Comparison of ENCODE assay signal across 10 mouse cellular contexts in genomic region chr2:173026286-173026685, GRCm38 (mm10). TPM values are rescaled to one million over a fixed set of nuclear protein-coding genes. Genes with fewer than 3 reads are reported as not detected.
DNase-seq lines count a peak whose midpoint lies in the region; ATAC-seq and TF ChIP-seq lines count a peak whose summit lies in the region.
"Had no signal": no experiment of that assay in that cellular context is flagged by ENCODE, and none has a peak within 500 bp of the region (broad histone marks: within the 10 kb centered on the region; RNA-seq: fewer than 3 reads in every experiment).

No protein-coding gene starts in this region.

- no peaks in the 10 kb centered on the region for H3K9me3 ChIP-seq in heart, embryonic 13.5 days
- no peaks in the 10 kb centered on the region for H3K9me3 ChIP-seq in intestine, postnatal 0 days (ENCODE audit: control insufficient read depth)

- WGBS in heart, embryonic 13.5 days, result 63% methylated on average over 5 of the region's 5 CpGs
- WGBS in spleen, adult 2 months, result 11% methylated on average over 5 of the region's 5 CpGs
- 40% methylated on average over 5 of the region's 5 CpGs for WGBS in intestine, postnatal 0 days

- H3K4me3 ChIP-seq in heart, embryonic 13.5 days, result peak overlapping the region; percentile 93
- H3K4me3 ChIP-seq in spleen, adult 2 months (ENCODE audit: extremely low read depth, insufficient read depth, insufficient read length), result peak overlapping the region; percentile 38; the same call in 1 of the 2 replicates
- H3K4me3 ChIP-seq in intestine, postnatal 0 days (ENCODE audit: low read depth, low read length), result no peak overlapping the region

- H3K4me2 ChIP-seq in heart, embryonic 13.5 days, result peak overlapping the region; percentile 76
- peak overlapping the region; percentile 24 for H3K4me2 ChIP-seq in intestine, postnatal 0 days (replicated peaks; ENCODE audit: low read depth)

- TF ChIP-seq POLR2A in spleen, adult 2 months (IDR thresholded peaks at IDR 0.05; ENCODE audit: low read depth, low read length), result no peak

- peaks cover 2% of the 10 kb centered on the region for H3K27me3 ChIP-seq in heart, embryonic 13.5 days (replicated peaks)
- no peaks in the 10 kb centered on the region for H3K27me3 ChIP-seq in spleen, adult 2 months (ENCODE audit: control insufficient read depth, insufficient read depth, low read length)
- no peaks in the 10 kb centered on the region for H3K27me3 ChIP-seq in intestine, postnatal 0 days (replicated peaks; ENCODE audit: control insufficient read depth, insufficient read depth, low read length)

- peaks cover 92% of the 10 kb centered on the region for H3K4me1 ChIP-seq in heart, embryonic 13.5 days
- H3K4me1 ChIP-seq in spleen, adult 2 months (ENCODE audit: control insufficient read depth, insufficient read depth, insufficient read length), result peaks cover 66% of the 10 kb centered on the region
- H3K4me1 ChIP-seq in intestine, postnatal 0 days (replicated peaks; ENCODE audit: control insufficient read depth, insufficient read depth, low read length), result peaks cover 16% of the 10 kb centered on the region

- no peak for DNase-seq in heart, adult 9 months (ENCODE audit: low spot score in 2 of 2)
- no peak for DNase-seq in spleen, adult 2 months (ENCODE audit: low read depth in 1 of 2, low spot score in 2 of 2)
- DNase-seq in spleen, adult 18-20 months, result no peak
- peak; percentile 42 to 74 for DNase-seq in spleen, postnatal 4 days (ENCODE audit: low spot score in 2 of 2)
- no peak for DNase-seq in kidney, adult 8-10 months
- DNase-seq: kidney, adult 2 months; midbrain, embryonic 14.5 days had no signal

- TF ChIP-seq CTCF in spleen, adult 2 months (IDR thresholded peaks at IDR 0.05; ENCODE audit: extremely low read depth, insufficient read depth, insufficient read length, insufficient replicate concordance), result no peak
- TF ChIP-seq CTCF in intestine, postnatal 0 days (IDR thresholded peaks at IDR 0.05; ENCODE audit: low read depth), result no peak

- no peak for ATAC-seq in heart, embryonic 13.5 days (ENCODE audit: extremely low read depth, insufficient number of reproducible peaks, low FRiP score, low TSS enrichment)
- ATAC-seq in intestine, postnatal 0 days, result no peak
- ATAC-seq in megakaryocyte-erythroid progenitor cell, adult 5-6 weeks (replicated peaks; ENCODE audit: low FRiP score, low TSS enrichment, poor library complexity, severe bottlenecking), result no peak

- H3K36me3 ChIP-seq in heart, embryonic 13.5 days, result peaks cover 81% of the 10 kb centered on the region
- peaks cover 63% of the 10 kb centered on the region for H3K36me3 ChIP-seq in spleen, adult 2 months (ENCODE audit: control insufficient read depth, insufficient read depth, low read length)
- peaks cover 29% of the 10 kb centered on the region; the same call in 1 of the 2 replicates for H3K36me3 ChIP-seq in intestine, postnatal 0 days (ENCODE audit: control insufficient read depth, insufficient read depth)

- peak overlapping the region; percentile 86 for H3K27ac ChIP-seq in heart, embryonic 13.5 days (replicated peaks)
- H3K27ac ChIP-seq in spleen, adult 2 months (ENCODE audit: insufficient read depth, low read length), result peak overlapping the region; percentile 93
- peak overlapping the region; percentile 71 for H3K27ac ChIP-seq in intestine, postnatal 0 days (ENCODE audit: low read depth, low read length)

- peak overlapping the region; percentile 96 for H3K9ac ChIP-seq in heart, embryonic 13.5 days
- no peak overlapping the region for H3K9ac ChIP-seq in intestine, postnatal 0 days (ENCODE audit: low read depth, low read length)

RNA-seq across cellular contexts. Expression of gene Rbm38, which starts 6.0 kb away (rescaled TPM):
- polyA plus RNA-seq in heart, embryonic 13.5 days (2015; fragmentation: Nextera tagmentation; extraction: Ambion mirVana), result 116 and 121 TPM in 2 replicates
- polyA plus RNA-seq in spleen, adult 2 months (2012; rRNA removed), result 663 and 724 TPM in 2 replicates
- 39.0 and 39.8 TPM in 2 replicates for polyA plus RNA-seq in intestine, postnatal 0 days (2015; fragmentation: Nextera tagmentation; extraction: Ambion mirVana)
- 191 and 218 TPM in 2 replicates for total RNA-seq in megakaryocyte-erythroid progenitor cell, adult 5-6 weeks (2014; fragmentation: Nextera tagmentation)
- total RNA-seq in megakaryocyte-erythroid progenitor cell, adult 5-6 weeks (2017), result 38.9 and 116 TPM in 2 replicates

RNA-seq across cellular contexts. Expression of gene Rae1, which starts 26.4 kb away (rescaled TPM):
- polyA plus RNA-seq in heart, embryonic 13.5 days (2015; fragmentation: Nextera tagmentation; extraction: Ambion mirVana), result 94.7 and 106 TPM in 2 replicates
- polyA plus RNA-seq in spleen, adult 2 months (2012; rRNA removed), result 48.3 and 51.5 TPM in 2 replicates
- polyA plus RNA-seq in intestine, postnatal 0 days (2015; fragmentation: Nextera tagmentation; extraction: Ambion mirVana), result 62.8 and 63.5 TPM in 2 replicates
- total RNA-seq in megakaryocyte-erythroid progenitor cell, adult 5-6 weeks (2014; fragmentation: Nextera tagmentation), result 142 and 149 TPM in 2 replicates
- total RNA-seq in megakaryocyte-erythroid progenitor cell, adult 5-6 weeks (2017), result 79.4 and 102 TPM in 2 replicates

RNA-seq across cellular contexts. Expression of gene Spo11, which starts 48.8 kb away (rescaled TPM):
- 0.11 and 0.23 TPM in 2 replicates for polyA plus RNA-seq in heart, embryonic 13.5 days (2015; fragmentation: Nextera tagmentation; extraction: Ambion mirVana)
- polyA plus RNA-seq in spleen, adult 2 months (2012; rRNA removed), result 0.86 and 0.98 TPM in 2 replicates
- 0.04 TPM in 1 of 2 replicates, not detected in the other for polyA plus RNA-seq in intestine, postnatal 0 days (2015; fragmentation: Nextera tagmentation; extraction: Ambion mirVana)
- 2.1 and 2.6 TPM in 2 replicates for total RNA-seq in megakaryocyte-erythroid progenitor cell, adult 5-6 weeks (2014; fragmentation: Nextera tagmentation)
- 0.53 TPM in 1 of 2 replicates, not detected in the other for total RNA-seq in megakaryocyte-erythroid progenitor cell, adult 5-6 weeks (2017)

Comparison
In these comparisons a context has a peak if more than half of its experiments do, and no peak if none do; other contexts are left out.
1. DNase-seq: peak in spleen, postnatal 4 days (2 of 2); none in heart, adult 9 months (0 of 2), spleen, adult 2 months (0 of 2), spleen, adult 18-20 months (0 of 2) and kidney, adult 8-10 months (0 of 2).
2. Peak in every context shown above with its lines, with median percentiles within 50 percentile points of each other: H3K27ac ChIP-seq.